Comparison of ENCODE assay signal across 10 mouse cellular contexts in the genomic region with DNA sequence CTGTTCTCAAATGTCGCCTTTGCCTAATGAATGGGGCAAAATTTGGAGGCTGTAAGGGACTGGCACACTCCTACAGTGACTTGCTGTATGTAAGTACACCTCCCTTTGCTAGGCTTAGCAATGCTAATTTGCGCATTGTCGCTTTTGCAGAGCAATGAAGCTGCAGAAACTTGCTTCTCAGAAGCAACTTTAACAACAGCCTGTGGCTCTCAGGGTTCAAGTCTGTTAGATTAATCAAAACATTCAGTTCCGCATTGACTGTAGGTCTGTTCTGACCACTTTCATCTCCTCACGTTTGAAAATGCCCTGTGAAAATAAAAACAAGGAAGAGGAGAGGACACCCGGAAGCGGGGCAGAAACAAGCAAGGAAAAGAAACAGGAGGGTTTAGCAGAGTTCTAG. TPM values are rescaled to one million over a fixed set of nuclear protein-coding genes. Genes with fewer than 3 reads are reported as not detected.
DNase-seq lines count a peak whose midpoint lies in the region; ATAC-seq and TF ChIP-seq lines count a peak whose summit lies in the region.
"Had no signal": no experiment of that assay in that cellular context is flagged by ENCODE, and none has a peak within 500 bp of the region (broad histone marks: within the 10 kb centered on the region; RNA-seq: fewer than 3 reads in every experiment).

No protein-coding gene starts in this region.

- no peaks in the 10 kb centered on the region for H3K36me3 ChIP-seq in forebrain, embryonic 15.5 days
- H3K36me3 ChIP-seq in forebrain, embryonic 13.5 days (ENCODE audit: poor library complexity, severe bottlenecking), result no peaks in the 10 kb centered on the region
- H3K36me3 ChIP-seq in lung, embryonic 14.5 days (ENCODE audit: insufficient read depth), result no peaks in the 10 kb centered on the region
- no peaks in the 10 kb centered on the region for H3K36me3 ChIP-seq in embryonic facial prominence, embryonic 11.5 days (replicated peaks; ENCODE audit: control insufficient read depth, insufficient read depth, low read depth, low read length)
- H3K36me3 ChIP-seq in liver, postnatal 0 days (replicated peaks; ENCODE audit: insufficient read depth, low read length), result 0 out of 2 replicates have a peak, but pooled peaks cover 7% of the 10 kb centered on the region

- DNase-seq in lung, embryonic 14.5 days, result peak; percentile 31
- DNase-seq in lung, postnatal 4 days, result no peak
- peak; percentile 32 for DNase-seq in embryonic facial prominence, embryonic 11.5 days (ENCODE audit: low spot score)
- no peak for DNase-seq in liver, postnatal 0 days
- no peak for DNase-seq in kidney, postnatal 14 days
- no peak for DNase-seq in left cerebral cortex, adult 9 months (ENCODE audit: low spot score in 2 of 2)
- DNase-seq: spleen, adult 18-20 months had no signal

- 0 out of 2 replicates have a peak overlapping the region, but pooled peaks have one; percentile 6 for H3K4me2 ChIP-seq in forebrain, embryonic 15.5 days (replicated peaks)
- H3K4me2 ChIP-seq in forebrain, embryonic 13.5 days, result no peak overlapping the region
- H3K4me2 ChIP-seq in lung, embryonic 14.5 days, result peak overlapping the region; percentile 88
- no peak overlapping the region for H3K4me2 ChIP-seq in embryonic facial prominence, embryonic 11.5 days (ENCODE audit: low read depth, low read length)
- peak overlapping the region; percentile 65 for H3K4me2 ChIP-seq in liver, postnatal 0 days (ENCODE audit: low read depth, low read length)

- H3K27me3 ChIP-seq in forebrain, embryonic 15.5 days, result peaks cover 77% of the 10 kb centered on the region
- peaks cover 85% of the 10 kb centered on the region for H3K27me3 ChIP-seq in forebrain, embryonic 13.5 days
- peaks cover 75% of the 10 kb centered on the region for H3K27me3 ChIP-seq in lung, embryonic 14.5 days (ENCODE audit: insufficient read depth, low read length)
- H3K27me3 ChIP-seq in embryonic facial prominence, embryonic 11.5 days (ENCODE audit: control insufficient read depth, insufficient read depth, low read length), result peaks cover 34% of the 10 kb centered on the region
- peaks cover 48% of the 10 kb centered on the region for H3K27me3 ChIP-seq in liver, postnatal 0 days (ENCODE audit: insufficient read depth, low read length)

- no peak for ATAC-seq in forebrain, embryonic 15.5 days (replicated peaks)
- ATAC-seq in forebrain, embryonic 13.5 days, result no peak
- ATAC-seq in lung, embryonic 14.5 days (ENCODE audit: insufficient read depth), result no peak
- ATAC-seq in embryonic facial prominence, embryonic 11.5 days (replicated peaks; ENCODE audit: insufficient number of reproducible peaks, low FRiP score, low TSS enrichment, low read depth), result no peak
- ATAC-seq in liver, postnatal 0 days, result no peak

- TF ChIP-seq CTCF in lung, embryonic 14.5 days (IDR thresholded peaks at IDR 0.05; ENCODE audit: low read depth), result no peak
- TF ChIP-seq CTCF in liver, postnatal 0 days (IDR thresholded peaks at IDR 0.05; ENCODE audit: low read depth), result no peak

- H3K27ac ChIP-seq in forebrain, embryonic 15.5 days (replicated peaks), result no peak overlapping the region
- H3K27ac ChIP-seq in forebrain, embryonic 13.5 days, result no peak overlapping the region
- no peak overlapping the region for H3K27ac ChIP-seq in lung, embryonic 14.5 days (ENCODE audit: low read depth)
- no peak overlapping the region for H3K27ac ChIP-seq in embryonic facial prominence, embryonic 11.5 days (replicated peaks; ENCODE audit: low read depth, low read length)
- H3K27ac ChIP-seq in liver, postnatal 0 days (ENCODE audit: low read depth), result peak overlapping the region; percentile 71
- H3K27ac ChIP-seq: macrophage had no signal

- no peaks in the 10 kb centered on the region for H3K9me3 ChIP-seq in forebrain, embryonic 15.5 days
- no peaks in the 10 kb centered on the region for H3K9me3 ChIP-seq in forebrain, embryonic 13.5 days (replicated peaks)
- H3K9me3 ChIP-seq in lung, embryonic 14.5 days (ENCODE audit: low read depth, low read length), result no peaks in the 10 kb centered on the region
- H3K9me3 ChIP-seq in embryonic facial prominence, embryonic 11.5 days (replicated peaks; ENCODE audit: control insufficient read depth, low read length), result no peaks in the 10 kb centered on the region
- no peaks in the 10 kb centered on the region for H3K9me3 ChIP-seq in liver, postnatal 0 days (ENCODE audit: low read length)

- WGBS in forebrain, embryonic 15.5 days, result 1% methylated on average over 7 of the region's 7 CpGs
- under 1% methylated on average over 7 of the region's 7 CpGs for WGBS in forebrain, embryonic 13.5 days
- 7% methylated on average over 7 of the region's 7 CpGs for WGBS in lung, embryonic 14.5 days
- 2% methylated on average over 7 of the region's 7 CpGs for WGBS in embryonic facial prominence, embryonic 11.5 days
- 7% methylated on average over 7 of the region's 7 CpGs for WGBS in liver, postnatal 0 days (ENCODE audit: insufficient replicate concordance)

- H3K9ac ChIP-seq in forebrain, embryonic 15.5 days (replicated peaks), result no peak overlapping the region
- no peak overlapping the region for H3K9ac ChIP-seq in forebrain, embryonic 13.5 days
- H3K9ac ChIP-seq in lung, embryonic 14.5 days, result no peak overlapping the region
- peak overlapping the region; percentile 22; the same call in 1 of the 2 replicates for H3K9ac ChIP-seq in embryonic facial prominence, embryonic 11.5 days (replicated peaks; ENCODE audit: low read length)
- no peak overlapping the region; the same call in 1 of the 2 replicates for H3K9ac ChIP-seq in liver, postnatal 0 days (replicated peaks)

- peaks cover 26% of the 10 kb centered on the region for H3K4me1 ChIP-seq in forebrain, embryonic 15.5 days
- H3K4me1 ChIP-seq in forebrain, embryonic 13.5 days, result peaks cover 32% of the 10 kb centered on the region
- H3K4me1 ChIP-seq in lung, embryonic 14.5 days (ENCODE audit: insufficient read depth), result no peaks in the 10 kb centered on the region
- no peaks in the 10 kb centered on the region; the same call in none of the 2 replicates for H3K4me1 ChIP-seq in embryonic facial prominence, embryonic 11.5 days (ENCODE audit: control insufficient read depth, insufficient read depth, low read length)
- H3K4me1 ChIP-seq in liver, postnatal 0 days (ENCODE audit: insufficient read depth), result peaks cover 6% of the 10 kb centered on the region

- no peak overlapping the region for H3K4me3 ChIP-seq in forebrain, embryonic 15.5 days
- no peak overlapping the region for H3K4me3 ChIP-seq in forebrain, embryonic 13.5 days
- H3K4me3 ChIP-seq in lung, embryonic 14.5 days (ENCODE audit: low read depth, low read length), result peak overlapping the region; percentile 51
- H3K4me3 ChIP-seq in embryonic facial prominence, embryonic 11.5 days (ENCODE audit: low read depth, low read length), result 0 out of 2 replicates have a peak overlapping the region, but pooled peaks have one; percentile 1
- peak overlapping the region; percentile 63; the same call in 1 of the 2 replicates for H3K4me3 ChIP-seq in liver, postnatal 0 days (ENCODE audit: low read depth, low read length)

- no peak for TF ChIP-seq EP300 in liver, postnatal 0 days (IDR thresholded peaks at IDR 0.05; ENCODE audit: low read depth)

RNA-seq across cellular contexts. Expression of a gene that starts 14.8 kb away (rescaled TPM):
- polyA plus RNA-seq in forebrain, embryonic 15.5 days (2015; fragmentation: Nextera tagmentation; extraction: Ambion mirVana), result 0.17 and 0.42 TPM in 2 replicates
- 0.35 and 0.48 TPM in 2 replicates for polyA plus RNA-seq in forebrain, embryonic 13.5 days (2015; fragmentation: Nextera tagmentation; extraction: Ambion mirVana)
- 3.6 and 4.1 TPM in 2 replicates for polyA plus RNA-seq in lung, embryonic 14.5 days (2014; fragmentation: Nextera tagmentation; extraction: Ambion mirVana)
- polyA plus RNA-seq in embryonic facial prominence, embryonic 11.5 days (2014; fragmentation: Nextera tagmentation; extraction: Ambion mirVana), result 1.7 and 2.0 TPM in 2 replicates
- 3.1 and 3.2 TPM in 2 replicates for polyA plus RNA-seq in liver, postnatal 0 days (2015; fragmentation: Nextera tagmentation; extraction: Ambion mirVana)
- polyA plus RNA-seq: macrophage had no signal

Comparison
In these comparisons a context has a peak if more than half of its experiments do, and no peak if none do; other contexts are left out.
1. H3K4me2 ChIP-seq: peak in forebrain, embryonic 15.5 days (single experiment), lung, embryonic 14.5 days (single experiment) and liver, postnatal 0 days (single experiment); none in forebrain, embryonic 13.5 days (single experiment) and embryonic facial prominence, embryonic 11.5 days (single experiment).
2. DNase-seq: peak in lung, embryonic 14.5 days (single experiment) and embryonic facial prominence, embryonic 11.5 days (single experiment); none in lung, postnatal 4 days (0 of 2), liver, postnatal 0 days (single experiment), kidney, postnatal 14 days (single experiment) and left cerebral cortex, adult 9 months (0 of 2).
3. H3K4me3 ChIP-seq: peak in lung, embryonic 14.5 days (single experiment), embryonic facial prominence, embryonic 11.5 days (single experiment) and liver, postnatal 0 days (single experiment); none in forebrain, embryonic 15.5 days (single experiment) and forebrain, embryonic 13.5 days (single experiment).